Mouse (Mus musculus) midbrain, embryonic 11.5 days (tissue): Measurements from ENCODE around the gene Pigf. TPM values are rescaled to one million over a fixed set of nuclear protein-coding genes. Genes with fewer than 3 reads are reported as not detected.

Experiments used
- ATAC-seq: fragments of 200-750 bp; cut with Nextera tagmentation; 2 replicates; pipeline ENCODE4 v1.8.0; 2017; ENCODE audit warnings: moderate TSS enrichment, moderate library complexity; ENCODE audit not compliant: low FRiP score
- DNase-seq: peaks from one replicate; pipeline ENCODE4 v3.0.0; 2015; ENCODE audit warnings: low spot score; ENCODE audit errors: missing footprints
- H3K27ac ChIP-seq: fragments of 300-500 bp; sonication (generic); 2 replicates; pipeline ENCODE4 v1.5.1; 2014; ENCODE audit warnings: low read depth, low read length
- H3K27me3 ChIP-seq: fragments of 300-500 bp; sonication (generic); 2 replicates; pipeline ENCODE4 v1.6.1; 2014; ENCODE audit warnings: mild to moderate bottlenecking, low read length, moderate library complexity, mixed read lengths; ENCODE audit not compliant: control insufficient read depth, insufficient read depth
- H3K36me3 ChIP-seq: fragments of 300-500 bp; sonication (generic); 2 replicates; pipeline ENCODE4 v1.6.1; 2014; ENCODE audit warnings: mild to moderate bottlenecking, low read length, moderate library complexity, mixed read lengths; ENCODE audit not compliant: control insufficient read depth, insufficient read depth
- H3K4me1 ChIP-seq: fragments of 300-500 bp; sonication (generic); 2 replicates; pipeline ENCODE4 v1.6.1; 2014; ENCODE audit warnings: low read length; ENCODE audit not compliant: control insufficient read depth, insufficient read depth
- H3K4me2 ChIP-seq: fragments of 300-500 bp; sonication (generic); 2 replicates; pipeline ENCODE4 v1.6.1; 2014; ENCODE audit warnings: mild to moderate bottlenecking, moderate library complexity
- H3K4me3 ChIP-seq: fragments of 300-500 bp; sonication (generic); 2 replicates; pipeline ENCODE4 v1.5.1; 2014; ENCODE audit warnings: low read depth, low read length
- H3K9ac ChIP-seq: fragments of 300-500 bp; sonication (generic); 2 replicates; pipeline ENCODE4 v1.6.1; 2014; ENCODE audit warnings: low read length
- H3K9me3 ChIP-seq: fragments of 300-500 bp; sonication (generic); 2 replicates; pipeline ENCODE4 v1.6.1; 2016; ENCODE audit warnings: low read length; ENCODE audit not compliant: control insufficient read depth
- WGBS: fragments of 180-500 bp; shearing (Covaris S2); extraction: QIAGEN DNeasy Blood & Tissue Kit; methylation state at CpG from one replicate; pipeline ENCODE4 v1.1.7; 2014; 5-methylcytosine and 5-hydroxymethylcytosine counted together
- polyA plus RNA-seq: library from polyadenylated mRNA; unstranded; fragments of >200 nt; fragmentation: Nextera tagmentation; extraction: Ambion mirVana; gene quantifications from 2 replicates; pipeline ENCODE4 v1.2.1, GENCODE M21; 2014

Gene Pigf
- polyA plus RNA-seq, 1 experiment from 2014 or later, result 50.2 TPM

DNA sequence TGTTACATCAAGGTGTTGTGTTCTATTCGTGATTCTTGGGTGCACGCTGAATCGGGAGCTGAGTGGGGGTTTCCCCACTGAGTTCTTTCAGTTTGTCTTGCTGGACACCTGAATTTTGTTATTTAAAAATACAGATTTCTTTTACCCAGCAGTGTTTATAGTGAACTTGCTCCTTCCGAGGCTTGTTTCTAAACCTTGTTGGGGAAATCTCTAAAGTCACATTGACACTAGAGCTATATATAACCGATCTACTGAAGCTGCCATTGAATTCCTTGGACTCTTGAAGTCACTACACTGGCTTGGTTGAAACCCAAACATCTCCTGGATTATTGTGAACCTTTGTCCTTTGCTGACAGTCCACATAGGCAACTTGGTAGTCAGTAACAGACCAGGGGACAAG, 68.0 kb downstream of the Pigf start:
- Histone ChIP-seq H3K4me2 (no peak overlapping the region), H3K27ac (no peak overlapping the region), H3K4me3 (no peak overlapping the region), H3K27me3 (no peaks in the 10 kb centered on the region), H3K4me1 (no peaks in the 10 kb centered on the region; the same call in 1 of the 2 replicates), H3K36me3 (no peaks in the 10 kb centered on the region), H3K9me3 (no peaks in the 10 kb centered on the region), H3K9ac (no peak overlapping the region)
- no peak for DNase-seq
- ATAC-seq, result no peak
- 88% methylated on average over 5 of the region's 5 CpGs for WGBS

DNA sequence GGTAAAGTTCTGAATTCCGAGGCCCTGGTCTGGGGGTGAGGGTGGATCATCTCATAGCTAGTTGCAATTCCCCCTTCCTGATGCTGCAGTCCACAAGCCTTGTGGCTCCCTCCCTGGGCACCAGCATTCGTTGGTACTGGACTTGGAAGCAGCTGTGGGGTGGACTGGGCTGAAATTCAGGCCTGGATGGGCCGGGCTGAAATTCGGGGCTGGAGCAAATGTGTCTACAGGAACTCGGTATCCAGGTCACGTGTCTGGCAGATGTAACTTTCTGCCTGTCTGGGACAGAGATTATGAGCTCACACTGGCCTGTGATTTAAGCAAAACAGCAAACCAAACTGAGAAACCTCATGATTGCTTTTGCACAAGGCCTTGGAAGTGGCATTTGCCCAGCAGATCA, 76.4 kb downstream of the Pigf start:
- no peak overlapping the region for H3K4me3 ChIP-seq
- 87% methylated on average over 6 of the region's 6 CpGs for WGBS
- DNase-seq (no peak), ATAC-seq (0 out of 2 replicates have a peak, but pooled peaks have one; percentile 4)
- H3K4me2 ChIP-seq, result no peak overlapping the region
- H3K27ac ChIP-seq, result no peak overlapping the region
- no peaks in the 10 kb centered on the region for H3K9me3 ChIP-seq
- no peaks in the 10 kb centered on the region for H3K27me3 ChIP-seq
- H3K9ac ChIP-seq, result no peak overlapping the region
- no peaks in the 10 kb centered on the region for H3K36me3 ChIP-seq
- no peaks in the 10 kb centered on the region for H3K4me1 ChIP-seq

DNA sequence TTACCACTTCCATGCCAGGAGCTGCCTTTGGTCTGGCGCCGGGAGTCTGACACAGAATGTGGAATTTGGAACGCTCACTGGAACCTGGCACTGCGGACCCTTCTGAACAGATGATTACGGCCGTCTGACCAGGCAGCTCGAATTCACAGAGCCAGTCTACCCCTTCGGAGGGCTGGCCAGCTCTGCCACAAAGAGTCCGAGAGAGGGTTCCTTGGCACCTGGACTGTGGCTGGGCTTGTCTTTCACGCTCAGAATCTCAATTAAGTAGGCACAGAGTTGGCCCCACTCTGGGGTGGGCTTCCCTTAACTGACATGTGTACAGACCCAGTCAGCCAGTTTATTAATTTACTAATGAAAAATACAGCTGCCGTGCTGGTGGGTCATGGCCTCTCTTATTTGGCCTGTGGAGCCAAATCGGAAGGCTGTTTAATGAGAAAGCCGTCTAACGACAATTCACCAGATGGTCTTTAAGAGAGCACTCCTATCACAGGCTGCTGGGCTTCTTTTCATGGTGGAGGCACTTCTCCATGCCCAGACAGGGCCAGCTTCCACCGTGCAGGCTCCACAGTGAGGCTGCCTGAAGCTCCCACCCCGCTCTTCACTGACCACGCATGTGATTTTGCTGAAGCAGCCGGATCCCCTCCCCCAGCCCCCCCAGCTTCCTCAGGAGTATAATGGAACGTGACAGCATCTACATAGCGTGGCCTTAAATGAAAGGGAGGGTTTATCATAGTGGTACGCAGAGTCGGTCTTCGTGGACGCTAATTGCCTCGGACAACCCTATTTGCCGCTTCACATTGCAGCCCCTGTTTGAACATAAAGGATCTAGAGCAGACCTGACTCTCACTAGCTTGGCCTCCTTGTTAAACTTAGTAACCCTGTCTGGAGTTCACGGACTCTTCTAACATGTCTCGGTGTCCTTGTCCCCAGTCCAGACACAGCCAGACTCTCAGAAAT, 77.1 kb downstream of the Pigf start, which contains the start of gene Atp6v1e2:
Gene Atp6v1e2 (minus strand): TSS at position 58 of the 957 bp plus-strand sequence.
- H3K4me2 ChIP-seq, result no peak within 1 kb of the TSS
- peak; percentile 59 for ATAC-seq
- H3K9ac ChIP-seq, result no peak within 1 kb of the TSS

More for the DNA sequence above, 77.1 kb downstream of the Pigf start, which contains the start of gene Atp6v1e2:
- Histone ChIP-seq H3K9me3 (no peaks in the 10 kb centered on the region), H3K27me3 (no peaks in the 10 kb centered on the region), H3K27ac (no peak within 1 kb of the TSS), H3K4me1 (no peaks in the 10 kb centered on the region), H3K4me3 (no peak within 1 kb of the TSS), H3K36me3 (no peaks in the 10 kb centered on the region)
- no peak for DNase-seq
- 81% methylated on average over 28 of the region's 28 CpGs for WGBS

Other genes starting within 250 kb of the Pigf start
- gene Tmem247, start 108.1 kb downstream of the Pigf start, polyA plus RNA-seq, result not detected in 2 replicates
- gene Atp6v1e2, start 77.5 kb downstream of the Pigf start, polyA plus RNA-seq, result 0.14 TPM in 1 of 2 replicates, not detected in the other
- 11.8 and 12.3 TPM in 2 replicates for gene Rhoq, start 62.3 kb downstream of the Pigf start, polyA plus RNA-seq
- 211 and 229 TPM in 2 replicates for gene Cript, start 144 bp upstream of the Pigf start, polyA plus RNA-seq
- 13.0 and 15.5 TPM in 2 replicates for gene Socs5, start 82.3 kb upstream of the Pigf start, polyA plus RNA-seq
- 72.9 and 75.0 TPM in 2 replicates for gene Mcfd2, start 240.5 kb upstream of the Pigf start, polyA plus RNA-seq